Mouse (Mus musculus) forebrain, embryonic 13.5 days (tissue): ENCODE results near the gene Ehbp1. TPM values are rescaled to one million over a fixed set of nuclear protein-coding genes. Genes with fewer than 3 reads are reported as not detected.

ENCODE experiments used
- ATAC-seq: fragments of 200-750 bp; cut with Nextera tagmentation; 2 replicates; pipeline ENCODE4 v1.8.0; 2017
- H3K27ac ChIP-seq: fragments of 300-500 bp; sonication (generic); 2 replicates; pipeline ENCODE4 v1.5.1; 2015; ENCODE audit warnings: inconsistent platforms, mild to moderate bottlenecking, moderate library complexity
- H3K27me3 ChIP-seq: fragments of 300-500 bp; sonication (generic); 2 replicates; pipeline ENCODE4 v1.6.1; 2015; ENCODE audit warnings: mild to moderate bottlenecking, inconsistent platforms
- H3K36me3 ChIP-seq: fragments of 300-500 bp; sonication (generic); 2 replicates; pipeline ENCODE4 v1.6.1; 2015; ENCODE audit warnings: mild to moderate bottlenecking, inconsistent platforms; ENCODE audit not compliant: poor library complexity, severe bottlenecking
- H3K4me1 ChIP-seq: fragments of 300-500 bp; sonication (generic); 2 replicates; pipeline ENCODE4 v1.6.1; 2015; ENCODE audit warnings: inconsistent platforms
- H3K4me2 ChIP-seq: fragments of 300-500 bp; sonication (generic); 2 replicates; pipeline ENCODE4 v1.6.1; 2015; ENCODE audit warnings: inconsistent platforms, mild to moderate bottlenecking, moderate library complexity
- H3K4me3 ChIP-seq: fragments of 300-500 bp; sonication (generic); 2 replicates; pipeline ENCODE4 v1.5.1; 2015; ENCODE audit warnings: mild to moderate bottlenecking, inconsistent platforms
- H3K9ac ChIP-seq: fragments of 300-500 bp; sonication (generic); 2 replicates; pipeline ENCODE4 v1.6.1; 2015; ENCODE audit warnings: mild to moderate bottlenecking, inconsistent platforms
- H3K9me3 ChIP-seq: fragments of 300-500 bp; sonication (generic); replicated peaks from 2 replicates; pipeline ENCODE4 v1.6.1; 2016; ENCODE audit warnings: inconsistent platforms
- WGBS: fragments of 180-500 bp; shearing (Covaris S2); methylation state at CpG from one replicate; pipeline ENCODE4 v1.1.7; 2015; 5-methylcytosine and 5-hydroxymethylcytosine counted together
- polyA plus RNA-seq: library from polyadenylated mRNA; unstranded; fragments of >200 nt; fragmentation: Nextera tagmentation; extraction: Ambion mirVana; gene quantifications from 2 replicates; pipeline ENCODE4 v1.2.1, GENCODE M21; 2015

The Ehbp1 gene
- polyA plus RNA-seq, 1 experiment from 2014 or later: 14.6 TPM

DNA sequence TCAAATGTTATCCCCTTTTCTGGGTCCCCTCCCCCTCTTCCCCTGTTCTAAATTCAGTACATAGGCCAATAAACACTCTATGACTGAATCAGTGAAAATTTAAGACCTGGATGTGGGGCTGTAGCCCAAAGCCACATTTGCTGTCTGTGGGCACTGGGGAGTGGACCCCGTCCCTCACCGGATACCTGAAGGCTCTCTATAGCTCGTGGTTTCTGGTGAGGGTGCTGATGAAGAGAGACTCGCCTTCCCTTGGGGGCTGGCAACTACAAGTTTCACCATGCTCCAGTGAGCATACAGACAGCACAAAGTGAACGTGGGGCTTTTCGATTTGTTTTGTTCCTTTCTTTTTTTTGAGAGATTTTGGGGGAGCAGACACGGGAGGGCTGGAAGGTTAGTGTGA lies 125.2 kb downstream of the Ehbp1 start:
- H3K27me3 ChIP-seq: no peaks in the 10 kb centered on the region
- no peaks in the 10 kb centered on the region for H3K36me3 ChIP-seq
- no peak overlapping the region for H3K4me2 ChIP-seq

DNA sequence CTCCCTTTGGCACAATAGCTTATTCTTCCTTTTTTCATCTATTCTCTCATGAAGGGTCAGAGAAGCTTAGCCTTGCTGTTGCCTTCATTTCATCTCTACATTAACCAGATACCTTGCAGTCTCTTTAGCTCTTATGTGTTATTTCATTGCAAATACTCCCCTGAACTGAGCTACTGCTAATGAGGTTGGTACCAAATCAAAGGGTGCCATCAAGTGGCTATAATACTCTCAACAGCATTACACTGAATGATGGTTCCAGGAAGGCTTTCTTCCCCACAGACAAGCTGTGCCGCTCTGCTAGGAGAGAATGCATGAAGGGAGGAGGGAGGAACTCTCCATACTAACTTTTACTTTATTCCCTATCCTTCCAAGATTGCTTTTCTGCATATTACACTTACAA lies 135.5 kb downstream of the Ehbp1 start:
- Histone ChIP-seq H3K9ac (no peak overlapping the region), H3K4me1 (peaks cover 21% of the 10 kb centered on the region), H3K4me3 (no peak overlapping the region), H3K36me3 (no peaks in the 10 kb centered on the region), H3K4me2 (no peak overlapping the region), H3K9me3 (no peaks in the 10 kb centered on the region), H3K27me3 (no peaks in the 10 kb centered on the region), H3K27ac (no peak overlapping the region)
- ATAC-seq: peak; percentile 94
- 0% methylated on average over 1 of the region's 1 CpGs for WGBS

More for the DNA sequence above, 125.2 kb downstream of the Ehbp1 start:
- ATAC-seq: no peak
- WGBS: 46% methylated on average over 7 of the region's 7 CpGs
- Histone ChIP-seq H3K9me3 (no peaks in the 10 kb centered on the region), H3K9ac (no peak overlapping the region), H3K27ac (no peak overlapping the region), H3K4me1 (no peaks in the 10 kb centered on the region), H3K4me3 (no peak overlapping the region)

DNA sequence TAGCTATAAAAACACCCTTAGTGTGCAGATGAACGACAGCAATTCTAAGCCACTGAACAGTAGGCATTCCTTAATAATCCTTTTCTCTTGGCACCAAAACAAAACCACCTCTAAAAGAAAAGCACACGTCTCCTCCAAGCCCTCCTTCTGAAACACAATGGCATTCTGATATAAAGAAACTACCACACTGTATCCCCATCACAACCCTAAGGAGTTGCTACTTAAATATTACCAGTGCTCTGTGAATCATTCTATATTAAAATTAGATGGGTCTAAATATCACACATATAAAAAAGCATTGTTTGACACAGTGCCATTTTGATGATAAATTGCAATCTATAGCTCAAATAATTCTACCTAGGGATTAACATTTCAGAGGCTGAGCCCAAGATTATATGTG lies 135.9 kb downstream of the Ehbp1 start:
- WGBS: 7% methylated on average over 2 of the region's 2 CpGs
- peak; percentile 50 for ATAC-seq
- no peak overlapping the region for H3K4me2 ChIP-seq

DNA sequence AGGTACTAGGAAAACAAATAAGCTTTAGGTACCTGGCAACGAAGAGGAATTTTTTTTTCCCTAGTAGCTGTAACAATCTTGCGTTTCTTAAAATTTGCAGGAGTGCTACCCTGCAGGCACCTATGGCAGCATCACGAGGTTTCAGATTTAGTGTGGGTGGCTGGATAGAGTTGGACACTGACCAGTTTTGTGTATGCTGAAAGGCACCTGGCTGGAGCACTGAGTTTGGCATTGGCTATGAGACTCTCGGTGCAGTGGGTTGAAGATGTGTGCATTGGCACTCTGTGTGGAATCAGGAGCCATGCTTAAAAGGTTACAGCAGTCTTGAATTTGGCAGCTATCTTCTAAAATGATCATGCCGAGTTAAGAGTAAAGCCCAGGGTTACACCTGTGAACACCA lies 138.7 kb downstream of the Ehbp1 start:
- H3K4me2 ChIP-seq: no peak overlapping the region
- no peaks in the 10 kb centered on the region for H3K36me3 ChIP-seq
- H3K27me3 ChIP-seq: no peaks in the 10 kb centered on the region
- H3K9me3 ChIP-seq: no peaks in the 10 kb centered on the region
- peaks cover 33% of the 10 kb centered on the region for H3K4me1 ChIP-seq
- ATAC-seq: no peak
- WGBS: 87% methylated on average over 5 of the region's 5 CpGs
- no peak overlapping the region for H3K27ac ChIP-seq
- no peak overlapping the region for H3K4me3 ChIP-seq
- no peak overlapping the region for H3K9ac ChIP-seq

More for the DNA sequence above, 135.9 kb downstream of the Ehbp1 start:
- Histone ChIP-seq H3K27me3 (no peaks in the 10 kb centered on the region), H3K9me3 (no peaks in the 10 kb centered on the region), H3K4me1 (peaks cover 21% of the 10 kb centered on the region), H3K27ac (no peak overlapping the region), H3K36me3 (no peaks in the 10 kb centered on the region), H3K9ac (no peak overlapping the region), H3K4me3 (no peak overlapping the region)

DNA sequence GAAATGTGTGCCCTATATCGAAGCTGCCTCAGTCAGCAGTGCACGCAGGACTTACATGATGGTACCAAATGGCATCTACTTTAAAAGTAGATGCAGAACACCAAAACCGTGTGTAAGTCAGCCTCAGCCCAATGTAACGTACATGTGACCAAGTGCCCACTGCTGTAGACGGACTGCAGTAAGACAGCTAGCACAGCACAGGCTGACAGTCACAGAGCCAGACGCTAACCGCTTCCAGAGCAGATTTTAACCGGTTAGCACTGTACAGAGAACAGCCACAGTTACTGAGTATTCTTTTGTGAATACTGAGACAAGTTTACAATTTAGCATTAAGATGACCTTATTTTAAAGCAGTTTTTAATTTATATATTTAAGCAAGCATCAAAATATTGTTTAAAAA lies 141.0 kb downstream of the Ehbp1 start:
- Histone ChIP-seq H3K4me3 (no peak overlapping the region), H3K27me3 (no peaks in the 10 kb centered on the region), H3K9ac (no peak overlapping the region), H3K4me2 (no peak overlapping the region), H3K36me3 (no peaks in the 10 kb centered on the region), H3K4me1 (peaks cover 32% of the 10 kb centered on the region), H3K9me3 (no peaks in the 10 kb centered on the region), H3K27ac (no peak overlapping the region)
- peak; percentile 46; the same call in 1 of the 2 replicates for ATAC-seq
- 82% methylated on average over 8 of the region's 8 CpGs for WGBS

DNA sequence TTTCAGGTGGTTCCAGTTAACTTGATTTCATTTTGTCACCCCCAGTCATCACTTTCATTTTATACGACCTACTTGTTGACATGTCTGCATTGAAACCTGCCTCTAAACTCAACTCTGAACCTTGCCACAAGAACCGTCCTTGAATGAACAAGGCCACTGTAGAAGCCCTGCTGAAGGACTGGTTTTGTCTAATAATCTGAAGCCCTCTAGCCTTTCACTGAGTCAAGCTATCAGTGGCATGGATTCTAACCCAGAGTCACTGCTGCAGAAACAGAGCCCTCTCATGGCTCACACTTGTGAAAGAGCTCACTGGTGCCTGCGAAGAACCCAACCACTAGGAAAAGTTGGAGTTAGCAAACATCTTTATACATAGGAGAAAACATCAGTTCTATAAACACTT lies 142.2 kb downstream of the Ehbp1 start:
- WGBS: 28% methylated on average over 3 of the region's 3 CpGs
- no peak for ATAC-seq
- peaks cover 24% of the 10 kb centered on the region for H3K4me1 ChIP-seq
- no peaks in the 10 kb centered on the region for H3K36me3 ChIP-seq
- H3K9ac ChIP-seq: no peak overlapping the region
- peak overlapping the region; percentile 10; the same call in 1 of the 2 replicates for H3K4me2 ChIP-seq
- no peak overlapping the region for H3K27ac ChIP-seq
- no peaks in the 10 kb centered on the region for H3K9me3 ChIP-seq
- no peaks in the 10 kb centered on the region for H3K27me3 ChIP-seq
- no peak overlapping the region for H3K4me3 ChIP-seq

DNA sequence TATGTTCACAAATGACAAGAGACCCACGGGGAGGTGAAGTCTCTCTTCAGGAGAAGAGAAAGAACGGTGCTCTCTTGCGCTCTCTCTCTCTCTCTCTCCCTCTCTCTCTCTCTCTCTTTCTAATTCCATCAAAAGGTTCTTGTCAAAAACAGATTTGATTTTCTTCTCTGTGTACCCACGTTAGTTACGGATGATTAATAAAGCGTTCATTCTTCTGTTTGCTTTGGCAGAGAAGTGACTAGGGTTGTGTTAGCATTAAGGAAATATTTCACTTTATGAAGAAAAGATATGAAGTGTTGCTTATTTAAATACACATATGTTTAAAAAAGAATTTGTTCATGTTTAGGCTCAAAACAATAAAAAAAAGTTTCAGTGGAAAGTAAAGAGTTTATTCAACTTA lies 143.7 kb downstream of the Ehbp1 start:
- no peak overlapping the region for H3K9ac ChIP-seq
- no peak for ATAC-seq
- no peaks in the 10 kb centered on the region for H3K9me3 ChIP-seq
- WGBS: 26% methylated on average over 6 of the region's 6 CpGs
- H3K27ac ChIP-seq: no peak overlapping the region
- H3K4me2 ChIP-seq: no peak overlapping the region
- H3K27me3 ChIP-seq: no peaks in the 10 kb centered on the region
- H3K36me3 ChIP-seq: no peaks in the 10 kb centered on the region
- H3K4me3 ChIP-seq: no peak overlapping the region
- peaks cover 24% of the 10 kb centered on the region for H3K4me1 ChIP-seq

DNA sequence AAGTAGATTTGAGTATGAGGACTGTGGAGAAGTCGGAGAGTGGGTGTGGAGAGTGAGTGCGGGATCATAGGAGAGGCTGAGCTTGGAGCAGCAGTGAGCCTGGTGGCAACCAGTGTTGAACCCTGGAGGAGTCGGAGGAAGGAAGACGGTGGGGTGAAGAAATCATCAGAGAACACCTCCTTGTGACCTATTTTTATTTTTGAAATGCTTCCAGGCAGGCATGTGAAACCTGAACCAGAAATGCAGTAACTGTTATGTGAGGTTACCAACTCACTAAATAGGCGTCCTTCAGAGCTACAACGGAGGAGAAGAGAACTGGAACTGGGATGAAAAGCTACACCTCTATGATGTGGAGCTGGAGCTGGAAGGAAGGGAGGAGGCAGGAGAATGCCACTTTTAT lies 144.2 kb downstream of the Ehbp1 start:
- H3K27ac ChIP-seq: no peak overlapping the region
- H3K9ac ChIP-seq: no peak overlapping the region
- H3K27me3 ChIP-seq: no peaks in the 10 kb centered on the region
- no peaks in the 10 kb centered on the region for H3K9me3 ChIP-seq
- no peak for ATAC-seq
- H3K36me3 ChIP-seq: no peaks in the 10 kb centered on the region
- H3K4me1 ChIP-seq: peaks cover 24% of the 10 kb centered on the region
- no peak overlapping the region for H3K4me3 ChIP-seq
- WGBS: 69% methylated on average over 6 of the region's 6 CpGs
- no peak overlapping the region for H3K4me2 ChIP-seq

DNA sequence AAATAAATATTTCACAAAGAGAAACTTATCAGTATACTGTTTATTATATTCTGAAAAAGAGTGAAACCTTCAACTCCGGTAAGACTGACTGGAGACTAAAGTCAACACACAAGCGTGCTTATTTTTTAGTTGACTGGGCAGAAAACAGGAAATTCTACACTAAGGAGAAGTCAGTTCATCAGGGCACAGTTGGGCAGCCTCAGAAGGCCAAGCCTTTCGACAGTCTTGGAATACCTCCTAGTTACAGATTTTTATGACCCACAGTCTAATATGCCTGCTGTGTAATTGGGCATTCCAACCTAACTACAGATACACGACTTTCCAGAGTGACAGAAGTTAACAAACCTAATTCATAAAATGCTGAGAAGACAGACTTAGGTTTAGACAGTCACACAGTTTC lies 145.3 kb downstream of the Ehbp1 start:
- 87% methylated on average over 4 of the region's 4 CpGs for WGBS
- no peak for ATAC-seq
- Histone ChIP-seq H3K9me3 (no peaks in the 10 kb centered on the region), H3K4me3 (no peak overlapping the region), H3K4me1 (peaks cover 19% of the 10 kb centered on the region), H3K27me3 (no peaks in the 10 kb centered on the region), H3K36me3 (no peaks in the 10 kb centered on the region), H3K9ac (no peak overlapping the region), H3K27ac (no peak overlapping the region), H3K4me2 (no peak overlapping the region)

DNA sequence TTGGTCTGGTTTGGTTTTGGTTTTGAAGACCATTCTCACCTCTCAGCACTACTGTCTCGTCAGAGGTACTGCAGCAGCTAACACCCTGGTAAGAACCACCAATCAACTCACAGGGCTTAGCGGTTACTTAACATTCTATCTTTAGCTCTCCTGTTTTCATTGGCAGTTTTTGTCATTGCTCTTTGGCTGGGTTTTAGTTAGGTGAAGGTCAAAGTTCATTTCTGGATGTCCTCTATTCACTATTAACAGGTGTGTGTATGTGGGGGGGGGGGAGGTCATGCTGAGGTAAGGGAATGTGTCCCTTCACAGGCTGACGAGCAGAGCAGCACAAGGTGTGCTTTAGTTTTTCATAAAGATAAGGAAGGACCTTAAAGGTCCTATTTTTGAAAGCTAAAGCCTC lies 147.5 kb downstream of the Ehbp1 start:
- no peaks in the 10 kb centered on the region for H3K9me3 ChIP-seq
- no peaks in the 10 kb centered on the region for H3K36me3 ChIP-seq
- no peaks in the 10 kb centered on the region for H3K27me3 ChIP-seq
- no peak for ATAC-seq
- peaks cover 15% of the 10 kb centered on the region for H3K4me1 ChIP-seq
- no peak overlapping the region for H3K27ac ChIP-seq
- H3K4me3 ChIP-seq: no peak overlapping the region
- no peak overlapping the region for H3K9ac ChIP-seq
- no peak overlapping the region for H3K4me2 ChIP-seq
- WGBS: 73% methylated on average over 3 of the region's 3 CpGs

DNA sequence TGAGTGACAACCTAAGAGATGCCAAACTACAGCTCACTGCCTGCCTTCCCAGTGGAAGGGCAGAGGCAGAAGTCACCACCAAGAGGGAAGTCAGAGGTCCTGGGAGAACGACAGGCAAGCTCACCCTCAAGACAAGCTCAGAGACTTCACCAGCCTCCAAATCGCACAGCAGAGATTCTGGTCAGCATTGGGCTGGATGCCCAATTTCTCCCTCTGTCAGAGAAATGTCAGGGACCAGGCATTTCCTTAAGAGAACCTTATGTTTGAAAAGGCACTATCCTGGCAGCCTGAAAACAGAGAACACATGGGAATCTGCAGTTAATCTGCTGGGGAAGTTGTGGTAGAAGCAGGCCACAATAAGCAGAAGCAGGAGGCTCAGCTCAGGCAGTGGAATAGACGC lies 151.5 kb downstream of the Ehbp1 start:
- Histone ChIP-seq H3K9ac (no peak overlapping the region), H3K27me3 (no peaks in the 10 kb centered on the region), H3K4me2 (no peak overlapping the region), H3K4me1 (no peaks in the 10 kb centered on the region), H3K4me3 (no peak overlapping the region), H3K9me3 (no peaks in the 10 kb centered on the region), H3K27ac (no peak overlapping the region), H3K36me3 (no peaks in the 10 kb centered on the region)
- WGBS: 87% methylated on average over 3 of the region's 3 CpGs
- no peak for ATAC-seq

DNA sequence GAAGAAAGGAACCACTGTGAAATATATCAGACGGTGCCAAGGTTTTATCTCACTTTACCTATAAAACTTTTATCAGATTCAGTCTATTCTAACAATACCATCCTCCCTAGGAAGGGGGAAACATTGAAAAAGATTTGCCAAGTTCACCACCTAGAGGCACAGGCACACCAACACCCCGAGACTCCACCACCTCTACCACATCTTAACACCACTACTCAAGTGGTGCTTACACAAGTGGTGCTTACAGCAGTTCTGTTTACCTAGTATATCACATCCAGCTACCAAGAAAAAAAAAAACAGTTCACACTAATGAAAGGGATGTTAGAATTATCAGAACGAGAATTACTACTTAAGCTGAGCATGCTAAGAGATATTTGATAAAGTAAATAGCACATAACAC lies 152.1 kb downstream of the Ehbp1 start:
- H3K36me3 ChIP-seq: no peaks in the 10 kb centered on the region
- H3K27me3 ChIP-seq: no peaks in the 10 kb centered on the region
- 85% methylated on average over 3 of the region's 3 CpGs for WGBS
- no peak overlapping the region for H3K4me2 ChIP-seq
- no peaks in the 10 kb centered on the region for H3K9me3 ChIP-seq
- no peak overlapping the region for H3K27ac ChIP-seq
- no peak overlapping the region for H3K9ac ChIP-seq
- H3K4me1 ChIP-seq: no peaks in the 10 kb centered on the region
- no peak for ATAC-seq
- H3K4me3 ChIP-seq: no peak overlapping the region

DNA sequence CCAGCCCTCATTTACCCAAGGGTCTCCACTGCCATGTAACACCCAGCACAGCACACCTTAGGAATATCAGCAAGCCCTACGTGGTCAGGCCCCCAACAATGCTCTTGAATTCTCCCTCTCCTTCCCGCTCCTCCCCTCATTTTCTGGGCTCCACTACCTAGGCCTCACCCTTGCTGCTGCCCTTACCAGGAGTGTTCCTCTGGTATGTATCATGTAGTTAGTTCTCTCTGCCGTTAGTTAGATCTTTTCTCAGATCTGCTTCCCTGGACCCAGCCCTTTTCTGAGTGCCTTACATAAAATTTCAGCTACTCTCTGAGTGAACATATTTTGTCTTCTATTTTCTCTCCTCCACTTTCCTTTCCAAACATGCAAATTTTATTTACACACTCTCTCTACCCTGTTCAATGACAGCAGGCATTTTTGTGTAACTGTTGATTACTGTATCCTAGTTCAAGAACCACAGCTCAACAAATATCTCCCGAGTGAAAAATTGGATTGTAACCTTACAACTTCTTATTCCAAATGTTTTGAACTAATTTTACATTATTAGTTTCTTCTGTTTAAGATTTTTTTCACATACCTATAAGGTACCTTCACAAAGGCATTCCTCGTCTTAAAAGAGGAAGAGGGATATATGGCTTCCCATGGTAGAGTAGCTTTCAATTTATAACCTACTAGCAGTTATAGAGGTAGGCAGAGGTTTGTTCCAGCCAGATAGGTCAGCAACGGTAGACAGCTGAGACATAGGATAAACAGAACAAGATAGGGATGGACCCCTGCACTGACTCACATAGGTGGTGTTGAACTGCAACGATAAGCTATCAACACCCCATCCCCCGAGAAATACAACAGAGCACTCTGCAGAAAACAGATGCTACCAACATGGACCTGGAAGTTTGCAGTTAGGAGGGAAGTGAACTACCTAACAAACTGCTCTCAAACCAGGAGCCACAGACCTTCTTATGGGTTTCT lies 160.3 kb downstream of the Ehbp1 start:
- no peak for ATAC-seq
- H3K9me3 ChIP-seq: no peaks in the 10 kb centered on the region
- H3K4me2 ChIP-seq: no peak overlapping the region
- no peak overlapping the region for H3K27ac ChIP-seq
- H3K36me3 ChIP-seq: no peaks in the 10 kb centered on the region
- H3K9ac ChIP-seq: no peak overlapping the region
- H3K4me1 ChIP-seq: no peaks in the 10 kb centered on the region
- H3K4me3 ChIP-seq: no peak overlapping the region
- 90% methylated on average over 8 of the region's 8 CpGs for WGBS
- no peaks in the 10 kb centered on the region for H3K27me3 ChIP-seq
